Mouse (Mus musculus) lung, embryonic 15.5 days (tissue): ENCODE results near the gene Ppm1l. TPM values are rescaled to one million over a fixed set of nuclear protein-coding genes. Genes with fewer than 3 reads are reported as not detected.

Experiments used
- ATAC-seq: fragments of 200-750 bp; cut with Nextera tagmentation; 2 replicates; pipeline ENCODE4 v1.8.0; 2017; ENCODE audit warnings: moderate number of reproducible peaks, borderline replicate concordance; ENCODE audit not compliant: low FRiP score, low TSS enrichment; ENCODE audit errors: extremely low read depth
- H3K27ac ChIP-seq: fragments of 300-500 bp; sonication (generic); 2 replicates; pipeline ENCODE4 v1.5.1; 2015; ENCODE audit warnings: moderate library complexity, mild to moderate bottlenecking, inconsistent platforms
- H3K27me3 ChIP-seq: fragments of 300-500 bp; sonication (generic); 2 replicates; pipeline ENCODE4 v1.6.1; 2015; ENCODE audit warnings: inconsistent platforms
- H3K36me3 ChIP-seq: fragments of 300-500 bp; sonication (generic); 2 replicates; pipeline ENCODE4 v1.6.1; 2015; ENCODE audit warnings: inconsistent platforms
- H3K4me1 ChIP-seq: fragments of 300-500 bp; sonication (generic); 2 replicates; pipeline ENCODE4 v1.6.1; 2015; ENCODE audit warnings: inconsistent platforms
- H3K4me2 ChIP-seq: fragments of 300-500 bp; sonication (generic); 2 replicates; pipeline ENCODE4 v1.6.1; 2015; ENCODE audit warnings: inconsistent platforms, mild to moderate bottlenecking, moderate library complexity
- H3K4me3 ChIP-seq: fragments of 300-500 bp; sonication (generic); 2 replicates; pipeline ENCODE4 v1.5.1; 2015; ENCODE audit warnings: mild to moderate bottlenecking, inconsistent platforms
- H3K9ac ChIP-seq: fragments of 300-500 bp; sonication (generic); 2 replicates; pipeline ENCODE4 v1.6.1; 2015; ENCODE audit warnings: inconsistent platforms
- H3K9me3 ChIP-seq: fragments of 300-500 bp; sonication (generic); 2 replicates; pipeline ENCODE4 v1.6.1; 2016; ENCODE audit warnings: inconsistent platforms
- WGBS: fragments of 180-500 bp; shearing (Covaris S2); methylation state at CpG from one replicate; pipeline ENCODE4 v1.1.7; 2015; 5-methylcytosine and 5-hydroxymethylcytosine counted together
- polyA plus RNA-seq: library from polyadenylated mRNA; unstranded; fragments of >200 nt; fragmentation: Nextera tagmentation; extraction: Ambion mirVana; gene quantifications from 2 replicates; pipeline ENCODE4 v1.2.1, GENCODE M21; 2015

The Ppm1l gene
- polyA plus RNA-seq, 1 experiment from 2014 or later, result 6.9 TPM

- Histone ChIP-seq H3K9me3 (no peaks in the 10 kb centered on the region), H3K4me2 (no peak overlapping the region), H3K27me3 (no peaks in the 10 kb centered on the region), H3K27ac (no peak overlapping the region), H3K4me3 (no peak overlapping the region), H3K36me3 (no peaks in the 10 kb centered on the region), H3K4me1 (0 out of 2 replicates have a peak, but pooled peaks cover 4% of the 10 kb centered on the region), H3K9ac (no peak overlapping the region)
- no peak for ATAC-seq
- 83% methylated on average over 3 of the region's 3 CpGs for WGBS
These were observed 168.7 kb downstream of the Ppm1l start for GRCm38 (mm10) chr3:69485347-69485746.

- H3K4me2 ChIP-seq, result no peak overlapping the region
- H3K36me3 ChIP-seq, result no peaks in the 10 kb centered on the region
- H3K4me3 ChIP-seq, result no peak overlapping the region
- 51% methylated on average over 2 of the region's 2 CpGs for WGBS
- no peak overlapping the region for H3K9ac ChIP-seq
- 0 out of 2 replicates have a peak, but pooled peaks cover 4% of the 10 kb centered on the region for H3K4me1 ChIP-seq
- ATAC-seq, result no peak
- no peaks in the 10 kb centered on the region for H3K27me3 ChIP-seq
- no peak overlapping the region for H3K27ac ChIP-seq
- H3K9me3 ChIP-seq, result no peaks in the 10 kb centered on the region
These were observed 169.1 kb downstream of the Ppm1l start for GRCm38 (mm10) chr3:69485756-69486155.

- Histone ChIP-seq H3K9ac (no peak overlapping the region), H3K4me1 (0 out of 2 replicates have a peak, but pooled peaks cover 4% of the 10 kb centered on the region), H3K27me3 (no peaks in the 10 kb centered on the region), H3K4me3 (no peak overlapping the region), H3K27ac (no peak overlapping the region), H3K9me3 (no peaks in the 10 kb centered on the region), H3K36me3 (no peaks in the 10 kb centered on the region), H3K4me2 (no peak overlapping the region)
- no peak for ATAC-seq
- WGBS, result 83% methylated on average over 6 of the region's 6 CpGs
These were observed 170.8 kb downstream of the Ppm1l start for GRCm38 (mm10) chr3:69487471-69487870.

- no peaks in the 10 kb centered on the region for H3K9me3 ChIP-seq
- no peaks in the 10 kb centered on the region for H3K36me3 ChIP-seq
- H3K27ac ChIP-seq, result no peak overlapping the region
- no peaks in the 10 kb centered on the region for H3K27me3 ChIP-seq
- WGBS, result 57% methylated on average over 3 of the region's 3 CpGs
- H3K4me3 ChIP-seq, result no peak overlapping the region
- no peak for ATAC-seq
- H3K4me2 ChIP-seq, result no peak overlapping the region
- H3K9ac ChIP-seq, result no peak overlapping the region
- 0 out of 2 replicates have a peak, but pooled peaks cover 4% of the 10 kb centered on the region for H3K4me1 ChIP-seq
These were observed 173.0 kb downstream of the Ppm1l start for GRCm38 (mm10) chr3:69489669-69490068.

- no peak for ATAC-seq
- WGBS, result 80% methylated on average over 6 of the region's 6 CpGs
- Histone ChIP-seq H3K36me3 (no peaks in the 10 kb centered on the region), H3K4me3 (no peak overlapping the region), H3K4me1 (0 out of 2 replicates have a peak, but pooled peaks cover 4% of the 10 kb centered on the region), H3K27me3 (no peaks in the 10 kb centered on the region), H3K27ac (no peak overlapping the region), H3K9ac (no peak overlapping the region), H3K4me2 (no peak overlapping the region), H3K9me3 (no peaks in the 10 kb centered on the region)
These were observed 174.5 kb downstream of the Ppm1l start for GRCm38 (mm10) chr3:69490981-69491681.

GRCm38 (mm10) chr3:69494233-69495010, 177.8 kb downstream of the Ppm1l start:
- no peak overlapping the region for H3K9ac ChIP-seq
- 0 out of 2 replicates have a peak, but pooled peaks cover 2% of the 10 kb centered on the region for H3K4me1 ChIP-seq
- H3K4me2 ChIP-seq, result no peak overlapping the region
- H3K27me3 ChIP-seq, result no peaks in the 10 kb centered on the region
- H3K4me3 ChIP-seq, result no peak overlapping the region
- H3K36me3 ChIP-seq, result no peaks in the 10 kb centered on the region
- no peaks in the 10 kb centered on the region for H3K9me3 ChIP-seq
- no peak for ATAC-seq
- H3K27ac ChIP-seq, result no peak overlapping the region
- 67% methylated on average over 4 of the region's 4 CpGs for WGBS

- H3K9me3 ChIP-seq, result no peaks in the 10 kb centered on the region
- no peak overlapping the region for H3K27ac ChIP-seq
- no peak overlapping the region for H3K9ac ChIP-seq
- H3K36me3 ChIP-seq, result no peaks in the 10 kb centered on the region
- no peak overlapping the region for H3K4me2 ChIP-seq
- 64% methylated on average over 3 of the region's 3 CpGs for WGBS
- no peak for ATAC-seq
- no peak overlapping the region for H3K4me3 ChIP-seq
- no peaks in the 10 kb centered on the region for H3K27me3 ChIP-seq
- H3K4me1 ChIP-seq, result peaks cover 4% of the 10 kb centered on the region; the same call in 1 of the 2 replicates
These were observed 180.5 kb downstream of the Ppm1l start for GRCm38 (mm10) chr3:69497178-69497577.

- no peak overlapping the region for H3K27ac ChIP-seq
- H3K9ac ChIP-seq, result no peak overlapping the region
- H3K4me3 ChIP-seq, result no peak overlapping the region
- no peak overlapping the region for H3K4me2 ChIP-seq
- H3K27me3 ChIP-seq, result no peaks in the 10 kb centered on the region
- 22% methylated on average over 6 of the region's 6 CpGs for WGBS
- H3K36me3 ChIP-seq, result no peaks in the 10 kb centered on the region
- no peak for ATAC-seq
- no peaks in the 10 kb centered on the region for H3K9me3 ChIP-seq
- H3K4me1 ChIP-seq, result peaks cover 4% of the 10 kb centered on the region; the same call in 1 of the 2 replicates
These were observed 185.3 kb downstream of the Ppm1l start for GRCm38 (mm10) chr3:69502009-69502408.

- Histone ChIP-seq H3K4me3 (no peak overlapping the region), H3K4me1 (peaks cover 4% of the 10 kb centered on the region; the same call in 1 of the 2 replicates)
- 28% methylated on average over 4 of the region's 4 CpGs for WGBS
These were observed 185.9 kb downstream of the Ppm1l start for GRCm38 (mm10) chr3:69502527-69502926.

GRCm38 (mm10) chr3:69505090-69505489, 188.4 kb downstream of the Ppm1l start:
- ATAC-seq, result no peak
- H3K4me1 ChIP-seq, result peaks cover 4% of the 10 kb centered on the region; the same call in 1 of the 2 replicates
- no peak overlapping the region for H3K9ac ChIP-seq
- no peak overlapping the region for H3K4me2 ChIP-seq
- H3K36me3 ChIP-seq, result no peaks in the 10 kb centered on the region
- 63% methylated on average over 7 of the region's 7 CpGs for WGBS
- no peak overlapping the region for H3K4me3 ChIP-seq
- H3K9me3 ChIP-seq, result no peaks in the 10 kb centered on the region
- H3K27ac ChIP-seq, result no peak overlapping the region
- H3K27me3 ChIP-seq, result no peaks in the 10 kb centered on the region

More at GRCm38 (mm10) chr3:69502527-69502926, 185.9 kb downstream of the Ppm1l start:
- H3K9ac ChIP-seq, result no peak overlapping the region
- H3K4me2 ChIP-seq, result no peak overlapping the region
- no peak for ATAC-seq
- H3K27ac ChIP-seq, result no peak overlapping the region
- H3K9me3 ChIP-seq, result no peaks in the 10 kb centered on the region
- no peaks in the 10 kb centered on the region for H3K27me3 ChIP-seq
- no peaks in the 10 kb centered on the region for H3K36me3 ChIP-seq

- H3K27ac ChIP-seq, result no peak overlapping the region
- 75% methylated on average over 4 of the region's 4 CpGs for WGBS
- no peaks in the 10 kb centered on the region for H3K36me3 ChIP-seq
- H3K9me3 ChIP-seq, result no peaks in the 10 kb centered on the region
- H3K4me2 ChIP-seq, result no peak overlapping the region
- H3K9ac ChIP-seq, result no peak overlapping the region
- H3K4me3 ChIP-seq, result no peak overlapping the region
- no peak for ATAC-seq
- H3K27me3 ChIP-seq, result no peaks in the 10 kb centered on the region
- H3K4me1 ChIP-seq, result peaks cover 4% of the 10 kb centered on the region; the same call in 1 of the 2 replicates
These were observed 189.7 kb downstream of the Ppm1l start for GRCm38 (mm10) chr3:69506352-69506751.

- H3K4me3 ChIP-seq, result no peak overlapping the region
- H3K27me3 ChIP-seq, result no peaks in the 10 kb centered on the region
- no peak overlapping the region for H3K4me2 ChIP-seq
- H3K27ac ChIP-seq, result no peak overlapping the region
- no peaks in the 10 kb centered on the region for H3K9me3 ChIP-seq
- no peaks in the 10 kb centered on the region for H3K4me1 ChIP-seq
- no peak overlapping the region for H3K9ac ChIP-seq
- ATAC-seq, result no peak
- 73% methylated on average over 3 of the region's 3 CpGs for WGBS
- H3K36me3 ChIP-seq, result no peaks in the 10 kb centered on the region
These were observed 192.8 kb downstream of the Ppm1l start for GRCm38 (mm10) chr3:69509411-69509952.
